Mouse (Mus musculus) midbrain, embryonic 11.5 days (tissue): Measurements from ENCODE around the gene Anp32b. TPM values are rescaled to one million over a fixed set of nuclear protein-coding genes. Genes with fewer than 3 reads are reported as not detected.

Source experiments
- ATAC-seq: fragments of 200-750 bp; cut with Nextera tagmentation; 2 replicates; pipeline ENCODE4 v1.8.0; 2017; ENCODE audit warnings: moderate TSS enrichment, moderate library complexity; ENCODE audit not compliant: low FRiP score
- DNase-seq: peaks from one replicate; pipeline ENCODE4 v3.0.0; 2015; ENCODE audit warnings: low spot score; ENCODE audit errors: missing footprints
- H3K27ac ChIP-seq: fragments of 300-500 bp; sonication (generic); 2 replicates; pipeline ENCODE4 v1.5.1; 2014; ENCODE audit warnings: low read depth, low read length
- H3K27me3 ChIP-seq: fragments of 300-500 bp; sonication (generic); 2 replicates; pipeline ENCODE4 v1.6.1; 2014; ENCODE audit warnings: mild to moderate bottlenecking, low read length, moderate library complexity, mixed read lengths; ENCODE audit not compliant: control insufficient read depth, insufficient read depth
- H3K36me3 ChIP-seq: fragments of 300-500 bp; sonication (generic); 2 replicates; pipeline ENCODE4 v1.6.1; 2014; ENCODE audit warnings: mild to moderate bottlenecking, low read length, moderate library complexity, mixed read lengths; ENCODE audit not compliant: control insufficient read depth, insufficient read depth
- H3K4me1 ChIP-seq: fragments of 300-500 bp; sonication (generic); 2 replicates; pipeline ENCODE4 v1.6.1; 2014; ENCODE audit warnings: low read length; ENCODE audit not compliant: control insufficient read depth, insufficient read depth
- H3K4me2 ChIP-seq: fragments of 300-500 bp; sonication (generic); 2 replicates; pipeline ENCODE4 v1.6.1; 2014; ENCODE audit warnings: mild to moderate bottlenecking, moderate library complexity
- H3K4me3 ChIP-seq: fragments of 300-500 bp; sonication (generic); 2 replicates; pipeline ENCODE4 v1.5.1; 2014; ENCODE audit warnings: low read depth, low read length
- H3K9ac ChIP-seq: fragments of 300-500 bp; sonication (generic); 2 replicates; pipeline ENCODE4 v1.6.1; 2014; ENCODE audit warnings: low read length
- H3K9me3 ChIP-seq: fragments of 300-500 bp; sonication (generic); 2 replicates; pipeline ENCODE4 v1.6.1; 2016; ENCODE audit warnings: low read length; ENCODE audit not compliant: control insufficient read depth
- WGBS: fragments of 180-500 bp; shearing (Covaris S2); extraction: QIAGEN DNeasy Blood & Tissue Kit; methylation state at CpG from one replicate; pipeline ENCODE4 v1.1.7; 2014; 5-methylcytosine and 5-hydroxymethylcytosine counted together
- polyA plus RNA-seq: library from polyadenylated mRNA; unstranded; fragments of >200 nt; fragmentation: Nextera tagmentation; extraction: Ambion mirVana; gene quantifications from 2 replicates; pipeline ENCODE4 v1.2.1, GENCODE M21; 2014

Anp32b gene
- polyA plus RNA-seq, 1 experiment from 2014 or later, result 285 TPM

DNA sequence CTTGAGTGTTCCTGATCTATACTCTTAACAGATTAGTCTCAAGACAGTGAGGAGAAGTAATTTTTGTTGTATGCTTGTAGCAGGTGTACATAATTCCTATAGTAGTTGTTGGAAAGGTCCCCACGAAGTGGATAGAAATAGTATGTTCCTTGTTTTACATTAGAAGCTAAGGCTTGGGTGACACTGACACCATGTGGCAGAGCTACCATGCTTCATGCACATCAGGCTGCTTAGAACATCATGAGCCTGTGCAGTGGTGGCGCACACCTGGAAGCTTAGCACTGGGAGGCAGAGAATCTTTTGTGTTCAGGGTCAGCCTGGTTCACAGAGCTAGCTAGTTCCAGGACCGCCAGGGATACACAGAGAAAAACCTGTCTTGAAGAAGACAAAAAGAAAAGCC is 15.0 kb downstream of the Anp32b start:
- peaks cover 38% of the 10 kb centered on the region for H3K36me3 ChIP-seq
- no peak overlapping the region for H3K4me3 ChIP-seq
- DNase-seq (no peak), ATAC-seq (no peak)
- H3K9ac ChIP-seq, result no peak overlapping the region
- WGBS, result 90% methylated on average over 3 of the region's 3 CpGs
- no peaks in the 10 kb centered on the region for H3K27me3 ChIP-seq
- H3K4me1 ChIP-seq, result no peaks in the 10 kb centered on the region
- no peak overlapping the region for H3K4me2 ChIP-seq
- H3K27ac ChIP-seq, result no peak overlapping the region
- no peaks in the 10 kb centered on the region for H3K9me3 ChIP-seq

DNA sequence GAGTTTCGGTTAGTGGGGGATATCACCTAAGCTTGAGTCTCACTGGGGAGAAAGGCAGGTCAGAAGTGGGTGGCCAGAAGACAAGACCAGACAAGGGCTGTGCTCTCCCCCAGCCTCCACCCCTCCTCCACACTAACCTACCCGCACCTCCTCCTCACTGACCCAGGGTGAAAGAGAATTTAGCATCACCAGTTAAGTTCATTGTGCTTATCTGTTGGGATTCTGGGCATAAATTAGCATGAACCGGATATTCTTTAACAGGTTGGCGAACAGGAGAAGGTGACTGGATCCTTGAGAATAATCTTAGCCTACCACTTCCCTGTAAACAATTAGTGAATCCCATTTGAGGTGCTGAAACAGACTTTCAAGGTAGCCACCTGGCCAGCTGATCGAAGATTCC is 24.4 kb downstream of the Anp32b start:
- Histone ChIP-seq H3K36me3 (peaks cover 34% of the 10 kb centered on the region), H3K4me2 (no peak overlapping the region), H3K9ac (no peak overlapping the region), H3K4me3 (no peak overlapping the region), H3K4me1 (no peaks in the 10 kb centered on the region), H3K9me3 (no peaks in the 10 kb centered on the region), H3K27ac (no peak overlapping the region), H3K27me3 (no peaks in the 10 kb centered on the region)
- no peak for DNase-seq
- WGBS, result over 99% methylated on average over 5 of the region's 5 CpGs
- ATAC-seq, result no peak

DNA sequence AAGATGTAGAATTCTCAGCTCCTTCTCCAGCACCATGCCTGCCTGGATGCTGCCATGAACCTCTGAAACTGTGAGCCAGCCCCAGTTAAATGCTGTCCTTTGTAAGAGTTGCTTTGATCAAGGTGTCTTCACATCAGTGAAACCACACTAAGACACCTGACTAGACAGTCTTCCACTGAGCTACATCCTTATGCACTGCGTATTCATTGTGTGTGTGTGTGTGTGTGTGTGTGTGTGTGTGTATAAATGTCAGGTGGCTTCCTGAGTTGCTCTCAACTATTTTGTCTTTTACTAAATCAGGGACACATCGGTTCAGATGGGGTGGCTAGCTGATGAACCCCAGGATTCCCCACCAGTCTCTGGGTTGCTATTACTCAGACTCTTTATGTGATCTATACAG is 28.4 kb downstream of the Anp32b start:
- Histone ChIP-seq H3K27me3 (no peaks in the 10 kb centered on the region), H3K27ac (no peak overlapping the region), H3K9ac (no peak overlapping the region), H3K4me2 (no peak overlapping the region), H3K4me3 (no peak overlapping the region), H3K4me1 (no peaks in the 10 kb centered on the region), H3K9me3 (no peaks in the 10 kb centered on the region), H3K36me3 (peaks cover 7% of the 10 kb centered on the region; the same call in 1 of the 2 replicates)
- 86% methylated on average over 2 of the region's 2 CpGs for WGBS
- ATAC-seq, result no peak
- no peak for DNase-seq

DNA sequence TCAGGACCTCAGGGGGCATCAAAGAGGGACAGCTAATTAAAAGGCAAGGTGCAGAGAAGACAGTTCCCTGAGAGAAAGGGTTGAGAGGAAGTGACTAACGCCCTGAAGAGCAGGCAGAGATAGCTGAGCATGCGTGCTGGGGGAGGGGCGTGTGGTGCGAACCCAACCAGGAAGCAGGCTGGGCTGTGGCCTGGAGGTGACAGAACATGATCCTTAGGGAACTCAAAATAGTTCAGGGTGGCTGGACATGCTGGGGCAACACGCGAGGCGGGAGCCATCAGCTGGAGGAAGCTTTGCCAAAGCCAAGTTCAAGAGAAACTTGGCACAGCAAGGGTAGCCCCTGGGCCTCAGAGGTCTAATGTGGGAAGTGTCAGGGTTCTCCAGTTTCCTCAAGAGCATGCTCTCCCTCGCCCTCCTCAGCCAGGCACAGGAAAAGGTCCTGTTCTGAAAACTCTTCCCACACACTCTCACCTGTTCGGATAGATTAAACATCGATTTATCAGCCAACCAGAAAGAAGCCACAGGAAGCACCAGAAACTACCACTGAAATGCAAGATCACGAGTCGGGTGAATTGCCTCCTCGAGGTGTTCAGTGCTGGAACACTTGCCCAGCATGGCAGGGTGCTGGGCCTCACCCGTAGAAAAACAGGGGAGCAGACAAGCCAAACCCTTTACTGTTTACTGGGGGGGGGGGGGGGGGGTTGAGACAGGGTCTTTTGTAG is 35.2 kb downstream of the Anp32b start:
- DNase-seq (peak; percentile 45), ATAC-seq (no peak)
- whole genome bisulfite sequencing, result 64% methylated on average over 14 of the region's 14 CpGs
- no peaks in the 10 kb centered on the region for H3K36me3 ChIP-seq
- no peak overlapping the region for H3K27ac ChIP-seq
- no peak overlapping the region for H3K9ac ChIP-seq
- H3K27me3 ChIP-seq, result no peaks in the 10 kb centered on the region
- H3K4me3 ChIP-seq, result no peak overlapping the region
- H3K4me1 ChIP-seq, result 0 out of 2 replicates have a peak, but pooled peaks cover 5% of the 10 kb centered on the region
- no peak overlapping the region for H3K4me2 ChIP-seq
- no peaks in the 10 kb centered on the region for H3K9me3 ChIP-seq

DNA sequence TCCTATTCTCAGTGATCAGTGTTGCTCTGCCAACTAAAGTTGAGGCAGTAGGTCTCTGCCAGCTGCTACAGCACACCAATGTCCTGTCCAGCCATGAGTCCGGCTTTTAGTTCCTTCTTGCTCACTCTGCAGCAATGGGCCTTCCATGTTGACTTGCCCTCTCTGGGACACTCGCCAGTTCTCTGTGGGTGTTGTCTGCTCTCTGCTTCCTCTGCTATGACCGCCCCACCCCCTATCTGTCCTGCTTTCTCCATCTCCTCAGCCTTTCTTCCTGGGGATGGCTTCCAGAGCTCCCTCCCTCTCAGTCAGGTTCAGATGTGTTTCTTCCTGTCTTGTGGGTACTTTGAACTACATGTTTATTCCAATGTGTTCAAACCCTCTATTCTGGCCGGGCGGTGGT is 36.6 kb downstream of the Anp32b start:
- H3K27ac ChIP-seq, result no peak overlapping the region
- H3K4me1 ChIP-seq, result 0 out of 2 replicates have a peak, but pooled peaks cover 5% of the 10 kb centered on the region
- 92% methylated on average over 5 of the region's 5 CpGs for WGBS
- no peaks in the 10 kb centered on the region for H3K36me3 ChIP-seq
- DNase-seq (no peak), ATAC-seq (no peak)
- H3K9ac ChIP-seq, result no peak overlapping the region
- H3K4me2 ChIP-seq, result no peak overlapping the region
- H3K9me3 ChIP-seq, result no peaks in the 10 kb centered on the region
- no peaks in the 10 kb centered on the region for H3K27me3 ChIP-seq
- no peak overlapping the region for H3K4me3 ChIP-seq

DNA sequence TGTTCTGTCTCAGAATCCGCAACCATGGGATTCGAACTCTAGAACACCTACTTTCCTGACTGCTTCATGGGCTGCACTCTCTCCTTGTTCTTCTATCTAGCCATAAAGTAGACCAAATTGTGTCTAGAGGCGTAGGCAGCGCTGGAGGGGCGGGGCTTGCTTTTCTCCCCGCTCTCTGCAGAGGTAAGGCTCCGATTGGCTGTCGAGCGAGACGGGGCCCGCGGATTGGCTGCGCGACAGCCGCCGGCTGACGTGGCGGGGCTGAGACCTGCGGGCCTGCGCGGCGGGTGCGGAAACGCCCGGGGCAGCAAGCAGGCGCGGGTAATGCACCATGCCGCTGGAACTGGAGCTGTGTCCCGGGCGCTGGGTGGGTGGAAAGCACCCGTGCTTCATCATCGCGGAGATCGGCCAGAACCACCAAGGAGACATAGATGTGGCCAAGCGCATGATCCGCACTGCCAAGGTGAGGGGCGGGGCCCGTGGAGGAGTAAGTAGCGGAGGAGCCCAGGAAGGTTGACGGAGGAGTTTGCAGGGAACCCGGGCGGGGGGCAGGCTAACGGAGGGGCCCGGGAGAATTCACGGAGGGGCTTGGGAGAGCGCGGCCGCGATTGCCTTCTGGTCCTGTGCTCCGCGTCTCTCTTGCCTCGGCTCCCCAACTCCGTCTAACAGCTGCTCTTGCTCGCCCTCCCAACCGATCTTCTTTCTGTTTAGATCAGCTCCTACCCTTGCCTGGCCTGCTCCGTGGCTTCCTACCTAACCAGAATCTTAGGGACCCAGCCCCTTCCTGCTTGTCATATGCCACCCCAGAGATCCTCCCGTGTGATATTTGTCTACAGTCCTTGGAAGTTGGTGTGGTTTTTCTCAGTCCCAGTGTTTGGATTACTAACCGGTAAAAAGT is 38.6 kb downstream of the Anp32b start, which contains the start of gene Nans:
Gene Nans, plus strand, starts transcription at position 221 of the 898 bp plus-strand sequence.
- H3K4me3 ChIP-seq, result peak within 1 kb of the TSS; percentile 79
- H3K27ac ChIP-seq, result no peak within 1 kb of the TSS
- H3K4me2 ChIP-seq, result peak within 1 kb of the TSS; percentile 54
- peaks cover 7% of the 10 kb centered on the region; the same call in 1 of the 2 replicates for H3K36me3 ChIP-seq
- no peaks in the 10 kb centered on the region for H3K9me3 ChIP-seq
- H3K27me3 ChIP-seq, result no peaks in the 10 kb centered on the region
- under 1% methylated on average over 57 of the region's 58 CpGs for WGBS
- DNase-seq, result peak; percentile 98
- ATAC-seq, result peak; percentile 99
- peak within 1 kb of the TSS; percentile 79 for H3K9ac ChIP-seq
- 0 out of 2 replicates have a peak, but pooled peaks cover 5% of the 10 kb centered on the region for H3K4me1 ChIP-seq

DNA sequence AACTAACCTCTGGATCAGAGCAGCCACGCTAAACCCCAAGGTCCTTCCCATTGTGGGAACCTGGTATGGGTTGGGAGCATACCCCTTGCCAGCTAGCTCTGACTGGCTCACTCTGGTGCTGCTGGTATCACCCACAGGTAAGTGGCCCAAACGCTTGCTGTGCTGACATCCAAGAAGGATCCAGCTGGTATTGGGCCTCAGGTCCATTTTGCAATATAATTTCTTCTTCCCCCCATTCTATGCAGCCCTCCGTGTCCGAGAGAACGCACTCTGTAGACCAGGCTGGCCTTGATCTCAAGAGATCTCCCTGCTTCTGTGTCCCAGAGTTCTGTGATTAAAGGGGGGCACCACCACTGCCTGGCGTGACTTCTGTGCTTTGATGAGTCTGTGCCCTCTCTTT is 42.4 kb downstream of the Anp32b start:
- H3K9ac ChIP-seq, result no peak overlapping the region
- H3K4me2 ChIP-seq, result no peak overlapping the region
- H3K4me3 ChIP-seq, result no peak overlapping the region
- no peaks in the 10 kb centered on the region for H3K27me3 ChIP-seq
- H3K27ac ChIP-seq, result no peak overlapping the region
- ATAC-seq, result no peak
- H3K4me1 ChIP-seq, result 0 out of 2 replicates have a peak, but pooled peaks cover 5% of the 10 kb centered on the region
- 92% methylated on average over 6 of the region's 6 CpGs for WGBS
- DNase-seq, result peak; percentile 67
- peaks cover 7% of the 10 kb centered on the region; the same call in 1 of the 2 replicates for H3K36me3 ChIP-seq
- no peaks in the 10 kb centered on the region for H3K9me3 ChIP-seq

DNA sequence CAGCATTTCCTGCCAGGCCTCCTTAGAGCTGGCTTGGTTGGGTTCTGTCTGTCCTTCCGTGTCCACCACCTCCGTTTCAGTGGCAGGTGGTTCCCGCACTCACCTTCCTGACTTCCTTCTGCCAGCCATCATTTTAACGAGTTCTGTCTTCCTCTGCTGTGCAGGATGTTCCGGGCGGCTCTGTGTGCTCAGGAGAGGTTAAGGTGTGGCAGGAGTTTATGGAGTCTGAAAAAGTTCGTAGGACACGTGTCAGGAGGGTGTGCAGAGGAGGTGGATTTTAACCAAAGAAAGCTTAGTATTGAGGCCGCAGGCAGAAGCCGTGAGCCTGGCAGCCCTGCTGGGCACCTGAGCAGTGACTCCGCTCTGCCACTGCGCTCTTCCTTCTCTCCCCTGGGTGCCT is 44.8 kb downstream of the Anp32b start:
- no peaks in the 10 kb centered on the region for H3K27me3 ChIP-seq

More for the DNA sequence above, 44.8 kb downstream of the Anp32b start:
- Histone ChIP-seq H3K4me1 (no peaks in the 10 kb centered on the region), H3K27ac (no peak overlapping the region), H3K4me2 (no peak overlapping the region), H3K36me3 (peaks cover 8% of the 10 kb centered on the region; the same call in 1 of the 2 replicates), H3K9me3 (no peaks in the 10 kb centered on the region), H3K9ac (no peak overlapping the region), H3K4me3 (no peak overlapping the region)
- DNase-seq (no peak), ATAC-seq (no peak)
- 96% methylated on average over 12 of the region's 12 CpGs for WGBS
